Comparison of ENCODE assay signal across 7 mouse cellular contexts in the genomic region with DNA sequence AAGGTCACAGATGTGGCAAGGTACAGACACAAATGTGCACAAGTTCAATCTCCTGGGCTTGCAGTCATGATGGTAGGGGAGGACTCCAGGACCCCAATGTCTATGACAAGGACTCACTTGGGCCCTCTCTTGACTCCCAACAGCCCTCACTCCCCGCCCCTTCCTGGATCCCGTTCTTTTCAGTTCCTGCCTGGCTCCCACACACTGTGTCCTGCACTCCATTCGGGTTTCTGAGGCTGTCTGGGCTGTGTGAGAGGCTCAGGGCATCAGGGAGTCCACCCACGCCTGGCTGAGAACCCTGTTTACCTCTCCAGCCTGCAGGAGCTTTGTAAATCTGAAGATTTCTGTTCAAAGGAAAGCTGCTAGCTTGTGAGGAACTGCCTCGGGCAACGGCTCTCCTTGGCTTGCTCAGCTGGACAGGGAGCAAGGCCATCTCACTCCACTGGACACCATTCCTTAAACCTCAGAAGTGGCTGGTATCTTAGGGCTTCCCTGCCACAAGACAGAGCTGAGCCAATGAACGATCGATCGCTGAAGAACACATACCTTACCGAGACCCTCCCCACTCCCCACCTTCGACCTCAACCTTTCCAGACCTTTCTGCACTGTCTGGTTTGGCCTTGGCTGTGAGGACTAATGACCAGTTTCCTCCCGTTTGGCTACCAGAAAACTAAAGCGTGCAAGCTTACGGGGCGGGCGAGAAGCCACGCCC.
DNase-seq lines count a peak whose midpoint lies in the region; ATAC-seq and TF ChIP-seq lines count a peak whose summit lies in the region.

No protein-coding gene starts in this region.

- H3K9me3 ChIP-seq in embryonic facial prominence, embryonic 12.5 days, result no peaks in the 10 kb centered on the region
- H3K9me3 ChIP-seq in hindbrain, embryonic 14.5 days (ENCODE audit: control insufficient read depth, low read length), result no peaks in the 10 kb centered on the region
- H3K9me3 ChIP-seq in neural tube, embryonic 13.5 days, result no peaks in the 10 kb centered on the region

- peaks cover 9% of the 10 kb centered on the region; the same call in 1 of the 2 replicates for H3K4me1 ChIP-seq in embryonic facial prominence, embryonic 12.5 days
- peaks cover 18% of the 10 kb centered on the region for H3K4me1 ChIP-seq in hindbrain, embryonic 14.5 days (replicated peaks; ENCODE audit: control insufficient read depth, insufficient read depth, low read length)
- peaks cover 20% of the 10 kb centered on the region for H3K4me1 ChIP-seq in neural tube, embryonic 13.5 days (replicated peaks)

- H3K27ac ChIP-seq in left cerebral cortex, adult 2 months, result peak overlapping the region; percentile 24; the same call in 1 of the 2 replicates
- H3K27ac ChIP-seq in embryonic facial prominence, embryonic 12.5 days, result no peak overlapping the region
- H3K27ac ChIP-seq in hindbrain, embryonic 14.5 days, result peak overlapping the region; percentile 6; the same call in 1 of the 2 replicates
- 0 out of 2 replicates have a peak overlapping the region, but pooled peaks have one; percentile 14 for H3K27ac ChIP-seq in neural tube, embryonic 13.5 days (replicated peaks)

- H3K9ac ChIP-seq in embryonic facial prominence, embryonic 12.5 days, result no peak overlapping the region
- peak overlapping the region; percentile 12; the same call in 1 of the 2 replicates for H3K9ac ChIP-seq in hindbrain, embryonic 14.5 days
- H3K9ac ChIP-seq in neural tube, embryonic 13.5 days, result no peak overlapping the region

- peak overlapping the region; percentile 42 for H3K4me2 ChIP-seq in embryonic facial prominence, embryonic 12.5 days (replicated peaks)
- H3K4me2 ChIP-seq in hindbrain, embryonic 14.5 days (replicated peaks), result peak overlapping the region; percentile 37
- H3K4me2 ChIP-seq in neural tube, embryonic 13.5 days, result peak overlapping the region; percentile 47

- H3K36me3 ChIP-seq in embryonic facial prominence, embryonic 12.5 days, result no peaks in the 10 kb centered on the region
- H3K36me3 ChIP-seq in hindbrain, embryonic 14.5 days (replicated peaks; ENCODE audit: control insufficient read depth, insufficient read depth), result no peaks in the 10 kb centered on the region
- H3K36me3 ChIP-seq in neural tube, embryonic 13.5 days, result no peaks in the 10 kb centered on the region

- peaks cover 15% of the 10 kb centered on the region; the same call in 1 of the 2 replicates for H3K27me3 ChIP-seq in embryonic facial prominence, embryonic 12.5 days
- H3K27me3 ChIP-seq in hindbrain, embryonic 14.5 days (ENCODE audit: control insufficient read depth, insufficient read depth, low read length), result no peaks in the 10 kb centered on the region
- H3K27me3 ChIP-seq in neural tube, embryonic 13.5 days, result no peaks in the 10 kb centered on the region

- intact Hi-C loops in left cerebral cortex, adult 2 months (cut with DNase I), result no loop called here
- intact Hi-C loops in left cerebral cortex, postnatal 10 days (cut with DNase I), result no loop called here

- TF ChIP-seq CTCF in left cerebral cortex, adult 2 months (IDR thresholded peaks at IDR 0.05), result no peak

- H3K4me3 ChIP-seq in left cerebral cortex, adult 2 months, result no peak overlapping the region
- peak overlapping the region; percentile 16; the same call in 1 of the 2 replicates for H3K4me3 ChIP-seq in embryonic facial prominence, embryonic 12.5 days
- no peak overlapping the region for H3K4me3 ChIP-seq in hindbrain, embryonic 14.5 days (replicated peaks; ENCODE audit: low read length)
- peak overlapping the region; percentile 17 for H3K4me3 ChIP-seq in neural tube, embryonic 13.5 days

- no peak for ATAC-seq in embryonic facial prominence, embryonic 12.5 days (ENCODE audit: insufficient number of reproducible peaks, insufficient read depth, low FRiP score, low TSS enrichment)
- no peak for ATAC-seq in hindbrain, embryonic 14.5 days (ENCODE audit: low FRiP score)
- peak; percentile 42; the same call in 1 of the 2 replicates for ATAC-seq in neural tube, embryonic 13.5 days (ENCODE audit: low read depth)

- WGBS in embryonic facial prominence, embryonic 12.5 days, result 14% methylated on average over 17 of the region's 17 CpGs
- 21% methylated on average over 17 of the region's 17 CpGs for WGBS in hindbrain, embryonic 14.5 days
- 23% methylated on average over 17 of the region's 17 CpGs for WGBS in neural tube, embryonic 13.5 days

- DNase-seq in left cerebral cortex, adult 2 months (ENCODE audit: extremely low spot score in 1 of 2, low spot score in 2 of 2), result no peak
- DNase-seq in left cerebral cortex, postnatal 10 days (ENCODE audit: extremely low spot score in 1 of 2, low spot score in 2 of 2), result no peak
- no peak for DNase-seq in hindbrain, embryonic 14.5 days (ENCODE audit: low spot score)
- DNase-seq in urinary bladder, adult 18-20 months (ENCODE audit: low spot score in 2 of 2), result no peak
- no peak for DNase-seq in urinary bladder, postnatal 36 days (ENCODE audit: low spot score in 2 of 2)

Comparison
In these comparisons a context has a peak if more than half of its experiments do, and no peak if none do; other contexts are left out.
1. H3K4me3 ChIP-seq: peak in embryonic facial prominence, embryonic 12.5 days (single experiment) and neural tube, embryonic 13.5 days (single experiment); none in left cerebral cortex, adult 2 months (single experiment) and hindbrain, embryonic 14.5 days (single experiment).
2. Peak in every context shown above with its lines, with median percentiles within 50 percentile points of each other: H3K4me2 ChIP-seq.